Mouse (Mus musculus) C2C12 (cell line): ENCODE results near the gene Ranbp17.

Source experiments
- CEBPB ChIP-seq: IDR thresholded peaks from one replicate; pipeline ENCODE4 v1.6.1; 2011; ENCODE audit warnings: low read depth, mild to moderate bottlenecking, control low read depth, moderate library complexity
- CTCF ChIP-seq: IDR thresholded peaks from one replicate; pipeline ENCODE4 v1.5.1; 2011; ENCODE audit not compliant: control insufficient read depth, insufficient read depth, insufficient read length
- FOSL1 ChIP-seq: IDR thresholded peaks from one replicate; pipeline ENCODE4 v1.8.0; 2011; ENCODE audit warnings: mild to moderate bottlenecking, low read length; ENCODE audit not compliant: poor library complexity, insufficient read depth, severe bottlenecking
- MAX ChIP-seq: IDR thresholded peaks from one replicate; pipeline ENCODE4 v1.6.1; 2011; ENCODE audit warnings: mild to moderate bottlenecking, control low read depth
- MYOD1 ChIP-seq: IDR thresholded peaks from one replicate; pipeline ENCODE4 v1.6.1; 2011; ENCODE audit warnings: low read depth; ENCODE audit not compliant: control insufficient read depth, insufficient read length
- MYOG ChIP-seq: IDR thresholded peaks from one replicate; pipeline ENCODE4 v1.6.1; 2011; ENCODE audit not compliant: control insufficient read depth, insufficient read length; ENCODE audit errors: extremely low read depth
- USF1 ChIP-seq: IDR thresholded peaks from one replicate; pipeline ENCODE4 v1.6.1; 2011; ENCODE audit warnings: low read depth, mild to moderate bottlenecking, control low read depth, moderate library complexity

DNA sequence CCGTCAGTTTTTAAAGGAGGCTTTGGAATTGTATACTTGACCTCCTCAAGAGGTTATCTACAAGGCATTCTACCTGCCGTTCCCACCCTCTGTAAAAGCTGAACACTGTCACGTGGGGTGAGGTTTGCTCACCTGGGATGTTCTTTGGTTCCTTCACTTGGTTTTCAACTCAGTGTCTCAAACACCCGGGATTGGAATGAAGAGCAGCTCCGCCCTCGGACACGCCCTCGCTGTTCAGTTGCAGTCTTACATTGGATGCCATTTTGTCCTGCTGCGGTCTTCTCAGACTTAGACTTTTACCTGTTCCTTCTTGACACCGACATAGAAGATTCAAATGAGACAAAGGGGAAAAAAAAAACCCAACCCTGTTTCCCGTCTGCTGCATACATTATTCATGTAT lies 30.6 kb upstream of the Ranbp17 start:
- TF ChIP-seq CTCF (no peak), MAX (no peak), CEBPB (no peak), USF1 (no peak), FOSL1 (no peak), MYOD1 (no peak), MYOG (no peak)
